Mouse (Mus musculus) cortical plate, adult 2 months (tissue): ENCODE measurements around the gene Entpd1.

ENCODE experiments used
- CTCF ChIP-seq: fragments of 200-500 bp; IDR thresholded peaks from 2 replicates; pipeline ENCODE4 v1.5.1; 2011; ENCODE audit warnings: mild to moderate bottlenecking, control low read depth, low read length; ENCODE audit not compliant: insufficient read depth; ENCODE audit errors: extremely low read depth
- POLR2A ChIP-seq: fragments of 200-500 bp; IDR thresholded peaks from 2 replicates; pipeline ENCODE4 v1.6.1; 2011; ENCODE audit warnings: mild to moderate bottlenecking, low read length, control low read depth; ENCODE audit not compliant: insufficient read depth; ENCODE audit errors: extremely low read depth

DNA sequence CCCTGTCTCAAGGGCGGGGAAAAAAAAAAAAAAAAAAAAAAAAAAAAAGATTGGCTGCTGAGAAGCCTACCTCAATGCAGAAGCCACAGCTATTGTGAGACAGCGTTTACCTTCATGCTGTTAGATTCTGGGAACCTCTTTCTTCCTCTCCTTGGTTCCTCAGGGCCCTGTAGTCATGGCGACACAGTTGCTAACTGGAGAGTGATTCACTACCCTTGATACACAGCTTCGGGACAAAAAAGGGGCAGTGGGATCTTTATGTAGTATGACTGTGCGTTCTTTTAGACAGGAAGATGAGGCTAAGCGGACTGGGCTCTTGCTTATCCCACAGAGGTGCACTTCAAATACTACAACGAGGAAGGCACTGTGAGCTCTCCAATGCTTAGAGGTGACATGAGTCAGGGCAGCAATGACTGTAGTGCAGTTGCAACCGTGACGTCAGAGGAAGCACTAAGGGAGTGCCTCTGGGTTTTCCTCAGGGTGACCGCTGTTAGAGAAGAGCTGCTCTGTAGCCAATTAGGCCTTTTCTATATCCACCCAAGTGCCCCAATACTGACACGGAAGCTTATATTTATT, 27.7 kb downstream of the Entpd1 start:
- TF ChIP-seq CTCF, result no peak
- no peak for TF ChIP-seq POLR2A
